Mouse (Mus musculus): ENCODE measurements at regions not wholly inside any gene's neighbourhood (a gene's known extent, or its start where the extent isn't known, plus 50 kb on each side); places are given as distances from the start of the nearest gene placed in this dataset.

GRCm38 (mm10) chr2:133614672-133615071 lies 62.7 kb downstream of the Bmp2 start:
- peak in 1 of 2 experiments; percentile 7 for DNase-seq

- DNase-seq, result no peak
Observed at GRCm38 (mm10) chr2:133615299-133615698, 63.3 kb downstream of the Bmp2 start.

GRCm38 (mm10) chr2:133617317-133617835 lies 65.4 kb downstream of the Bmp2 start:
- DNase-seq, result no peak

- DNase-seq, result no peak
Observed at GRCm38 (mm10) chr2:133622523-133622922, 70.6 kb downstream of the Bmp2 start.

GRCm38 (mm10) chr2:133625542-133625941 lies 73.6 kb downstream of the Bmp2 start:
- no peak for DNase-seq

GRCm38 (mm10) chr2:133628874-133629273 lies 76.9 kb downstream of the Bmp2 start:
- DNase-seq, result no peak

- no peak for DNase-seq
Observed at GRCm38 (mm10) chr2:133635434-133635833, 83.5 kb downstream of the Bmp2 start.

GRCm38 (mm10) chr2:133649874-133650481 lies 98.0 kb downstream of the Bmp2 start:
- DNase-seq, result no peak

- no peak for DNase-seq
Observed at GRCm38 (mm10) chr2:133666331-133667054, 114.5 kb downstream of the Bmp2 start.

GRCm38 (mm10) chr2:133667055-133667395 lies 115.1 kb downstream of the Bmp2 start:
- DNase-seq, result no peak

- no peak for DNase-seq
Observed at GRCm38 (mm10) chr2:133669821-133670220, 117.9 kb downstream of the Bmp2 start.

- no peak for DNase-seq
Observed at GRCm38 (mm10) chr2:133671528-133671927, 119.6 kb downstream of the Bmp2 start.

- DNase-seq, result no peak
Observed at GRCm38 (mm10) chr2:133684367-133684766, 132.4 kb downstream of the Bmp2 start.

GRCm38 (mm10) chr2:133688121-133688787 lies 136.3 kb downstream of the Bmp2 start:
- DNase-seq, result no peak

GRCm38 (mm10) chr2:133688788-133689155 lies 136.8 kb downstream of the Bmp2 start:
- no peak for DNase-seq

GRCm38 (mm10) chr2:133708735-133709584 lies 157.0 kb downstream of the Bmp2 start:
- DNase-seq, result no peak

GRCm38 (mm10) chr2:133716243-133716642 lies 164.3 kb downstream of the Bmp2 start:
- no peak for DNase-seq

- DNase-seq, result no peak
Observed at GRCm38 (mm10) chr2:133717076-133717475, 165.1 kb downstream of the Bmp2 start.

- DNase-seq, result peak in 1 of 2 experiments; percentile 3
Observed at GRCm38 (mm10) chr2:133724310-133724709, 172.4 kb downstream of the Bmp2 start.

- no peak for DNase-seq
Observed at GRCm38 (mm10) chr2:133724757-133725156, 172.8 kb downstream of the Bmp2 start.

GRCm38 (mm10) chr2:133734469-133735225 lies 182.7 kb downstream of the Bmp2 start:
- DNase-seq, result no peak

- no peak for DNase-seq
Observed at GRCm38 (mm10) chr2:133738839-133739430, 187.0 kb downstream of the Bmp2 start.

All from kidney, adult 8-10 months (tissue).